Comparison of ENCODE assay signal across 10 mouse cellular contexts in genomic region chr1:138983465-138983864, GRCm38 (mm10). TPM values are rescaled to one million over a fixed set of nuclear protein-coding genes. Genes with fewer than 3 reads are reported as not detected.
DNase-seq lines count a peak whose midpoint lies in the region; ATAC-seq and TF ChIP-seq lines count a peak whose summit lies in the region.
"Had no signal": no experiment of that assay in that cellular context is flagged by ENCODE, and none has a peak within 500 bp of the region (broad histone marks: within the 10 kb centered on the region; RNA-seq: fewer than 3 reads in every experiment).

No protein-coding gene starts in this region.

- H3K4me2 ChIP-seq in hindbrain, embryonic 16.5 days (ENCODE audit: low read length): no peak overlapping the region
- no peak overlapping the region for H3K4me2 ChIP-seq in hindbrain, embryonic 14.5 days (replicated peaks)
- peak overlapping the region; percentile 24 for H3K4me2 ChIP-seq in intestine, embryonic 16.5 days (ENCODE audit: low read depth, low read length)

- no peak overlapping the region for H3K9ac ChIP-seq in hindbrain, embryonic 16.5 days (ENCODE audit: low read depth, low read length)
- no peak overlapping the region for H3K9ac ChIP-seq in hindbrain, embryonic 14.5 days
- no peak overlapping the region for H3K9ac ChIP-seq in intestine, embryonic 16.5 days (ENCODE audit: low read depth, low read length)

- peak; percentile 31; the same call in 1 of the 2 replicates for ATAC-seq in hindbrain, embryonic 16.5 days
- no peak for ATAC-seq in hindbrain, embryonic 14.5 days (ENCODE audit: low FRiP score)
- ATAC-seq in intestine, embryonic 16.5 days: peak; percentile 90

- H3K36me3 ChIP-seq in hindbrain, embryonic 16.5 days (ENCODE audit: control insufficient read depth, insufficient read depth, low read length): no peaks in the 10 kb centered on the region
- H3K36me3 ChIP-seq in hindbrain, embryonic 14.5 days (replicated peaks; ENCODE audit: control insufficient read depth, insufficient read depth): no peaks in the 10 kb centered on the region
- no peaks in the 10 kb centered on the region for H3K36me3 ChIP-seq in intestine, embryonic 16.5 days (ENCODE audit: control insufficient read depth, insufficient read depth, low read length)
- H3K36me3 ChIP-seq: hindbrain, embryonic 10.5 days had no signal

- H3K27me3 ChIP-seq in hindbrain, embryonic 16.5 days (replicated peaks; ENCODE audit: control insufficient read depth, insufficient read depth, low read length): no peaks in the 10 kb centered on the region
- H3K27me3 ChIP-seq in hindbrain, embryonic 14.5 days (ENCODE audit: control insufficient read depth, insufficient read depth, low read length): no peaks in the 10 kb centered on the region
- no peaks in the 10 kb centered on the region for H3K27me3 ChIP-seq in intestine, embryonic 16.5 days (replicated peaks; ENCODE audit: control insufficient read depth, insufficient read depth, low read length)

- H3K27ac ChIP-seq in hindbrain, embryonic 16.5 days (ENCODE audit: low read depth, low read length): no peak overlapping the region
- no peak overlapping the region for H3K27ac ChIP-seq in hindbrain, embryonic 14.5 days
- no peak overlapping the region for H3K27ac ChIP-seq in intestine, embryonic 16.5 days (ENCODE audit: low read length)
- 0 out of 2 replicates have a peak overlapping the region, but pooled peaks have one; percentile 42 for H3K27ac ChIP-seq in olfactory bulb, adult 2 months (ENCODE audit: insufficient read depth, low read depth, low read length)
- H3K27ac ChIP-seq: hindbrain, embryonic 10.5 days had no signal

- H3K4me1 ChIP-seq in hindbrain, embryonic 16.5 days (ENCODE audit: control insufficient read depth, insufficient read depth, low read depth, low read length): peaks cover 8% of the 10 kb centered on the region
- H3K4me1 ChIP-seq in hindbrain, embryonic 14.5 days (replicated peaks; ENCODE audit: control insufficient read depth, insufficient read depth, low read length): 0 out of 2 replicates have a peak, but pooled peaks cover 11% of the 10 kb centered on the region
- peaks cover 22% of the 10 kb centered on the region for H3K4me1 ChIP-seq in intestine, embryonic 16.5 days (ENCODE audit: control insufficient read depth, insufficient read depth, low read length)
- peaks cover 4% of the 10 kb centered on the region; the same call in 1 of the 2 replicates for H3K4me1 ChIP-seq in olfactory bulb, adult 2 months (ENCODE audit: control insufficient read depth, insufficient read depth, low read length)

- WGBS in hindbrain, embryonic 16.5 days: 48% methylated on average over 6 of the region's 6 CpGs
- WGBS in hindbrain, embryonic 14.5 days: 52% methylated on average over 6 of the region's 6 CpGs
- WGBS in intestine, embryonic 16.5 days: 29% methylated on average over 6 of the region's 6 CpGs
- WGBS in olfactory bulb, adult 2 months: 31% methylated on average over 6 of the region's 6 CpGs

- TF ChIP-seq CTCF in olfactory bulb, adult 2 months (IDR thresholded peaks at IDR 0.05; ENCODE audit: insufficient read depth, low read depth, low read length): no peak

- H3K4me3 ChIP-seq in hindbrain, embryonic 16.5 days (ENCODE audit: low read length): no peak overlapping the region
- H3K4me3 ChIP-seq in hindbrain, embryonic 14.5 days (replicated peaks; ENCODE audit: low read length): no peak overlapping the region
- H3K4me3 ChIP-seq in intestine, embryonic 16.5 days (ENCODE audit: low read length): no peak overlapping the region
- no peak overlapping the region for H3K4me3 ChIP-seq in olfactory bulb, adult 2 months (ENCODE audit: insufficient read depth, low read depth, low read length)
- H3K4me3 ChIP-seq: hindbrain, embryonic 10.5 days had no signal

- no peak for TF ChIP-seq POLR2A in olfactory bulb, adult 2 months (IDR thresholded peaks at IDR 0.05; ENCODE audit: insufficient read depth, low read depth, low read length)

- H3K9me3 ChIP-seq in hindbrain, embryonic 16.5 days (ENCODE audit: control insufficient read depth, low read length): no peaks in the 10 kb centered on the region
- no peaks in the 10 kb centered on the region for H3K9me3 ChIP-seq in hindbrain, embryonic 14.5 days (ENCODE audit: control insufficient read depth, low read length)
- no peaks in the 10 kb centered on the region for H3K9me3 ChIP-seq in intestine, embryonic 16.5 days (ENCODE audit: control insufficient read depth, low read length)
- H3K9me3 ChIP-seq: hindbrain, embryonic 10.5 days had no signal

- no peak for DNase-seq in hindbrain, embryonic 14.5 days (ENCODE audit: low spot score)
- DNase-seq in adrenal gland, postnatal 36 days: peak; percentile 58
- no peak for DNase-seq in T-cell, adult 2 months (ENCODE audit: low spot score)
- no peak for DNase-seq in cerebellum, postnatal 4 days (ENCODE audit: low spot score in 2 of 2)
- DNase-seq in spleen, postnatal 14 days (ENCODE audit: low spot score in 2 of 2): no peak
- DNase-seq: midbrain, embryonic 14.5 days had no signal

RNA-seq across cellular contexts. Expression of gene Dennd1b, which starts 20.2 kb away (rescaled TPM):
- polyA plus RNA-seq in hindbrain, embryonic 16.5 days (2015; fragmentation: Nextera tagmentation; extraction: Ambion mirVana): 6.3 and 7.9 TPM in 2 replicates
- polyA plus RNA-seq in hindbrain, embryonic 14.5 days (2014; fragmentation: Nextera tagmentation; extraction: Ambion mirVana): 8.5 and 11.2 TPM in 2 replicates
- 10 to 100 TPM; 24.0 to 27.9 TPM for total RNA-seq in adrenal gland, postnatal 36 days (2021)
- polyA plus RNA-seq in intestine, embryonic 16.5 days (2015; fragmentation: Nextera tagmentation; extraction: Ambion mirVana): 5.3 and 6.6 TPM in 2 replicates
- polyA plus RNA-seq in olfactory bulb, adult 2 months (2012; ENCODE audit: insufficient read depth, insufficient read length, low replicate concordance, missing spikeins): not detected in 2 replicates

Comparison
In these comparisons a context has a peak if more than half of its experiments do, and no peak if none do; other contexts are left out.
1. DNase-seq: peak in adrenal gland, postnatal 36 days (2 of 2); none in hindbrain, embryonic 14.5 days (single experiment), T-cell, adult 2 months (single experiment), cerebellum, postnatal 4 days (0 of 2) and spleen, postnatal 14 days (0 of 2).